Mouse (Mus musculus) heart, embryonic 16.5 days (tissue): ENCODE data around the gene Kat5. TPM values are rescaled to one million over a fixed set of nuclear protein-coding genes. Genes with fewer than 3 reads are reported as not detected.

Experiments used
- ATAC-seq: fragments of 200-750 bp; cut with Nextera tagmentation; replicated peaks from 2 replicates; pipeline ENCODE4 v1.8.0; 2017; ENCODE audit warnings: moderate number of reproducible peaks; ENCODE audit not compliant: insufficient read depth, low FRiP score; ENCODE audit errors: extremely low read depth
- H3K27ac ChIP-seq: fragments of 300-500 bp; sonication (generic); 2 replicates; pipeline ENCODE4 v1.5.1; 2014; ENCODE audit warnings: mild to moderate bottlenecking, low read length, control low read depth, moderate library complexity
- H3K27me3 ChIP-seq: fragments of 300-500 bp; sonication (generic); 2 replicates; pipeline ENCODE4 v1.6.1; 2014; ENCODE audit warnings: low read length, mixed read lengths; ENCODE audit not compliant: control insufficient read depth, insufficient read depth
- H3K36me3 ChIP-seq: fragments of 300-500 bp; sonication (generic); 2 replicates; pipeline ENCODE4 v1.6.1; 2014; ENCODE audit not compliant: control insufficient read depth, insufficient read depth
- H3K4me1 ChIP-seq: fragments of 300-500 bp; sonication (generic); 2 replicates; pipeline ENCODE4 v1.6.1; 2014; ENCODE audit warnings: low read length, mixed read lengths; ENCODE audit not compliant: control insufficient read depth, insufficient read depth
- H3K4me2 ChIP-seq: fragments of 300-500 bp; sonication (generic); 2 replicates; pipeline ENCODE4 v1.6.1; 2014; ENCODE audit warnings: low read depth, mild to moderate bottlenecking, control low read depth, low read length
- H3K4me3 ChIP-seq: fragments of 300-500 bp; sonication (generic); 2 replicates; pipeline ENCODE4 v1.5.1; 2014; ENCODE audit warnings: mild to moderate bottlenecking, control low read depth, low read length
- H3K9ac ChIP-seq: fragments of 300-500 bp; sonication (generic); 2 replicates; pipeline ENCODE4 v1.6.1; 2014; ENCODE audit warnings: low read length, control low read depth
- H3K9me3 ChIP-seq: fragments of 300-500 bp; sonication (generic); replicated peaks from 2 replicates; pipeline ENCODE4 v1.6.1; 2016; ENCODE audit warnings: low read length; ENCODE audit not compliant: control insufficient read depth
- WGBS: fragments of 180-500 bp; shearing (Covaris S2); extraction: QIAGEN DNeasy Blood & Tissue Kit; methylation state at CpG from one replicate; pipeline ENCODE4 v1.1.7; 2014; 5-methylcytosine and 5-hydroxymethylcytosine counted together
- polyA plus RNA-seq: library from polyadenylated mRNA; unstranded; fragments of >200 nt; fragmentation: Nextera tagmentation; extraction: Ambion mirVana; gene quantifications from 2 replicates; pipeline ENCODE4 v1.2.1, GENCODE M21; 2015

The Kat5 gene
- polyA plus RNA-seq, 1 experiment from 2014 or later, result 30.3 TPM

GRCm38 (mm10) chr19:5636571-5637041 is 26.6 kb upstream of the Kat5 start:
- 38% methylated on average over 12 of the region's 12 CpGs for WGBS
- ATAC-seq, result no peak

GRCm38 (mm10) chr19:5636036-5636570 is 26.1 kb upstream of the Kat5 start:
- H3K4me2 ChIP-seq, result peak overlapping the region; percentile 95; the same call in 1 of the 2 replicates
- H3K9me3 ChIP-seq, result no peaks in the 10 kb centered on the region
- no peak overlapping the region for H3K9ac ChIP-seq
- 0 out of 2 replicates have a peak overlapping the region, but pooled peaks have one; percentile 12 for H3K27ac ChIP-seq
- peaks cover 22% of the 10 kb centered on the region for H3K4me1 ChIP-seq
- no peak overlapping the region for H3K4me3 ChIP-seq
- no peak for ATAC-seq
- H3K27me3 ChIP-seq, result no peaks in the 10 kb centered on the region
- peaks cover 14% of the 10 kb centered on the region for H3K36me3 ChIP-seq
- WGBS, result 67% methylated on average over 7 of the region's 7 CpGs

More at GRCm38 (mm10) chr19:5636571-5637041, 26.6 kb upstream of the Kat5 start:
- Histone ChIP-seq H3K36me3 (peaks cover 18% of the 10 kb centered on the region), H3K4me3 (peak overlapping the region; percentile 76), H3K4me1 (peaks cover 22% of the 10 kb centered on the region), H3K9ac (peak overlapping the region; percentile 96), H3K27me3 (no peaks in the 10 kb centered on the region), H3K4me2 (peak overlapping the region; percentile 95), H3K9me3 (no peaks in the 10 kb centered on the region), H3K27ac (peak overlapping the region; percentile 96)

GRCm38 (mm10) chr19:5632120-5632519 is 22.1 kb upstream of the Kat5 start:
- no peaks in the 10 kb centered on the region for H3K9me3 ChIP-seq
- no peak for ATAC-seq
- no peaks in the 10 kb centered on the region for H3K27me3 ChIP-seq
- no peaks in the 10 kb centered on the region for H3K36me3 ChIP-seq
- H3K9ac ChIP-seq, result no peak overlapping the region
- H3K4me1 ChIP-seq, result peaks cover 7% of the 10 kb centered on the region
- no peak overlapping the region for H3K27ac ChIP-seq
- H3K4me3 ChIP-seq, result no peak overlapping the region
- 72% methylated on average over 9 of the region's 9 CpGs for WGBS
- no peak overlapping the region for H3K4me2 ChIP-seq

GRCm38 (mm10) chr19:5629907-5630306 is 19.9 kb upstream of the Kat5 start:
- Histone ChIP-seq H3K4me2 (no peak overlapping the region), H3K36me3 (no peaks in the 10 kb centered on the region), H3K9ac (no peak overlapping the region), H3K9me3 (no peaks in the 10 kb centered on the region), H3K27ac (no peak overlapping the region), H3K4me1 (no peaks in the 10 kb centered on the region), H3K27me3 (no peaks in the 10 kb centered on the region), H3K4me3 (no peak overlapping the region)
- ATAC-seq, result no peak

GRCm38 (mm10) chr19:5625311-5625710 is 15.3 kb upstream of the Kat5 start:
- WGBS, result 77% methylated on average over 8 of the region's 8 CpGs
- H3K4me1 ChIP-seq, result no peaks in the 10 kb centered on the region

GRCm38 (mm10) chr19:5621884-5622283 is 11.8 kb upstream of the Kat5 start:
- ATAC-seq, result no peak
- no peak overlapping the region for H3K4me2 ChIP-seq
- H3K9me3 ChIP-seq, result no peaks in the 10 kb centered on the region
- H3K27me3 ChIP-seq, result no peaks in the 10 kb centered on the region
- H3K36me3 ChIP-seq, result no peaks in the 10 kb centered on the region
- H3K4me3 ChIP-seq, result no peak overlapping the region
- H3K4me1 ChIP-seq, result no peaks in the 10 kb centered on the region
- H3K27ac ChIP-seq, result no peak overlapping the region
- H3K9ac ChIP-seq, result no peak overlapping the region
- WGBS, result 56% methylated on average over 5 of the region's 5 CpGs

More at GRCm38 (mm10) chr19:5625311-5625710, 15.3 kb upstream of the Kat5 start:
- no peaks in the 10 kb centered on the region for H3K36me3 ChIP-seq
- H3K9me3 ChIP-seq, result no peaks in the 10 kb centered on the region
- H3K27ac ChIP-seq, result no peak overlapping the region
- H3K9ac ChIP-seq, result no peak overlapping the region
- ATAC-seq, result no peak
- no peak overlapping the region for H3K4me2 ChIP-seq
- no peaks in the 10 kb centered on the region for H3K27me3 ChIP-seq
- no peak overlapping the region for H3K4me3 ChIP-seq

- Histone ChIP-seq H3K4me3 (no peak overlapping the region), H3K27ac (no peak overlapping the region), H3K27me3 (no peaks in the 10 kb centered on the region), H3K4me1 (0 out of 2 replicates have a peak, but pooled peaks cover under 1% of the 10 kb centered on the region), H3K4me2 (no peak overlapping the region), H3K9me3 (no peaks in the 10 kb centered on the region), H3K9ac (no peak overlapping the region), H3K36me3 (no peaks in the 10 kb centered on the region)
- WGBS, result 54% methylated on average over 4 of the region's 4 CpGs
- ATAC-seq, result no peak
Observed at GRCm38 (mm10) chr19:5620007-5620406, 10.0 kb upstream of the Kat5 start.

GRCm38 (mm10) chr19:5614953-5615352 is 4.9 kb upstream of the Kat5 start:
- Histone ChIP-seq H3K9me3 (no peaks in the 10 kb centered on the region), H3K4me1 (peaks cover 9% of the 10 kb centered on the region; the same call in 1 of the 2 replicates), H3K9ac (no peak overlapping the region), H3K27ac (no peak overlapping the region), H3K4me2 (no peak overlapping the region), H3K36me3 (no peaks in the 10 kb centered on the region), H3K27me3 (no peaks in the 10 kb centered on the region), H3K4me3 (no peak overlapping the region)
- 49% methylated on average over 2 of the region's 2 CpGs for WGBS
- no peak for ATAC-seq

- Histone ChIP-seq H3K36me3 (peaks cover 8% of the 10 kb centered on the region), H3K27me3 (no peaks in the 10 kb centered on the region), H3K4me3 (no peak overlapping the region), H3K9me3 (no peaks in the 10 kb centered on the region), H3K4me2 (no peak overlapping the region), H3K4me1 (peaks cover 17% of the 10 kb centered on the region), H3K27ac (no peak overlapping the region), H3K9ac (no peak overlapping the region)
- ATAC-seq, result no peak
- 64% methylated on average over 3 of the region's 3 CpGs for WGBS
Observed at GRCm38 (mm10) chr19:5612762-5613411, 2.9 kb upstream of the Kat5 start.
